Mouse (Mus musculus): ENCODE results near the gene Slc36a1.
A peak's percentile ranks its signal among the peaks of the same experiment; 100 is the strongest.

Slc36a1 gene

DNA sequence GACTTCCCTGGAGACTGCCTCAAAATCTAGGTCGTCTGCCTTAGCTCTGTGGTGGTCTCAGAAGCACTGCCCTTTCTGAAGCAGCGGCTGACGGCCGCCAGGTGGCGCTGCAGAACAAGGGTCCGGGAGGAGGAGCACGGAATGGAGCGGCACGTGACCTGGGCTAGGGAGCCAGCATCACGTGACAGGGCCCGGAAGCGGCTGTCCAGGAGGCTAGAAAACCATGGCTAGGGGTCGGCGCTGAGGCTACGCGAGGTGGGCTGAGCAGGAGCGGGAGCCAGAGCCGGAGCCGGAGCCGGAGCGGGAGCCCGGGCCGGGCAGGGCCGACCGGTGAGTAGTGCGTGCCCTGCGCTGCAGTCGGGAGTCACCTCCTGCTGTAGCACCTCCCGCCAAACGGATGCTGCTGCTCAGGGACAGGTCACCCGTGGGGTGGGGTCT, at the start of gene Slc36a1:
TSS of gene Slc36a1 (plus strand) at position 192 of the 438 bp plus-strand sequence.
- DNase-seq (ENCODE audit: low read depth), result peak; percentile 76

GRCm38 (mm10) chr11:55154398-55155069, 49.6 kb upstream of the Slc36a1 start:
- DNase-seq (ENCODE audit: low read depth), result no peak

DNA sequence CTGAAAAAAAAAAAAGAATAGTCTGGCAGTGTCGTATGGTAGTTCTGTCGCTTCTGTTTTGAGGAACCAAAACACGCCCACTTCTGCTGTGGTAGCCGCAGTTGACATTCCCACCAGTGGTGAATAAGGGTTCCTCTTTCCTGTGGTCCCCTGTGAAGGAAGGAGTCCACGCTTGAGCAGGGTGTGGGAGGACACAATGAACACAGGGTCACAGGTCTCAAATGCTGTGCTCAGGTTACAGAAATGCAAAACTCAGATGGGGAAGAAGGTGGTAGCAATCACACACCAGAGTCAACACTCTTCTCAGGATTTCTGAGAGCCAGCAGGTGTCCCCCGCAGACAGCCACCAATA, 49.1 kb upstream of the Slc36a1 start:
- DNase-seq (ENCODE audit: low read depth), result no peak

DNA sequence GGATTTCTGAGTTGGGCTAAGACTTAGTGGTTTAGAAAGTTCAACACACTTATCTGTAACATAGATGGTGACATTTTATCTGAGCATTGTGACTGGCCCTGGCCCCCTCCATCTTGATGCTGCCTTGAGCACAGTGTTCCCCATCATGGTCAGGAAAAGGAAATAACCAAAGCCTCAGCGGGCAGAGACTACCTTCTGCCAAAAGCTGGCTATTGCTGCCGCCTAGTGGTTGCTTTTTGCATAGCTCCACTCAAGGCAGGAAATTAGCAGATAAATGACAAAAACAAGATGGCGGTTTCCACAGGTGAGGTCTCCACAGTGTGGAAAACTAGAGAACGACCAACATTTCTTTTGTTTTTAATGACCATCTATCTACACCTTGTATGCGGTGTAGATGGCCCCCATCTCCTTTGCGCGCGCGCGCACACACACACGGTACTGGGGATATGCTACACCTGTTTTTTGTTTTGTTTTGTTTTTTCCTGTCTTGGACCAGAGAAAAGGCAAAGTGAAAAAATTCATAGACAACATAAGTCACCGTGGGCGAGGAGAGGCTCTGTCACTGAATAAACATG, 45.3 kb upstream of the Slc36a1 start:
- peak; percentile 56 for DNase-seq (ENCODE audit: low read depth)

DNA sequence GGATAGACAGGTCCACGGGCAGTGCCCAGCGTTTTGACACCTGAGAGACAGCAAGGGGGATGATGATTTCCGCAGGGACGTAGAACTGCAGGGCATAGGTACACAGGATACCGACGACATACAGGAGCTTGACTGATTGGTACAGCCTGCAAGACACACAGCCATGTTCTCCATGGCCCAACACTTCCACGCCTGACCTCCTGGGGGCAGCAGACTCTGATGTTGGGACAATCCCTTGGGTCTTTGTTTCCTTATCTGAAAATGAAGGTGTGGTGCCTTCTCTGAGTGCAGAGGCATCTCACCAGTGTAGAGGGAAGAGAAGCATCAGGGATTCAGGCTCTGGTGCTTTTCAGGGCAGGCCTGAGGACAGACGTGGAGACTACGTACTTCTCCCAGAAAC, 41.5 kb upstream of the Slc36a1 start:
- no peak for DNase-seq (ENCODE audit: low read depth)

GRCm38 (mm10) chr11:55164723-55165122, 39.4 kb upstream of the Slc36a1 start:
- DNase-seq (ENCODE audit: low read depth), result no peak

DNA sequence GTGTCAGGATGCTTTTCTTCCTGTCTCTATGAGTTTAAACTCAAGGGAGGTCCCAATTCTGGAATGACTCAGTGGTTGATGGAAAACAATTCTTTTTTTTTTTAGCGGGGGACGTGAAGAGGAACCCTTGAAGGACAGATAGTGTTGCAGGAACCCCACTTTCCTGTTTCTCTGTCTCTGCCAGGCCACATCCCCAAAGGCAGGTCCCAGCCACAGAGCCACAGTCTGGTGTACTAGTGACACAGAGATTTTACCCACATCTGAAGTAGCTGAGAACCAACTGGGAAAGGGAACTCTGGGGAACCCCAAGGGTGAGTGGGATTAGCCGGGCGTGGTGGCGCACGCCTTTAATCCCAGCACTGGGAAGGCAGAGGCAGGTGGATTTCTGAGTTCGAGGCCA, 38.4 kb upstream of the Slc36a1 start:
- no peak for DNase-seq (ENCODE audit: low read depth)

DNA sequence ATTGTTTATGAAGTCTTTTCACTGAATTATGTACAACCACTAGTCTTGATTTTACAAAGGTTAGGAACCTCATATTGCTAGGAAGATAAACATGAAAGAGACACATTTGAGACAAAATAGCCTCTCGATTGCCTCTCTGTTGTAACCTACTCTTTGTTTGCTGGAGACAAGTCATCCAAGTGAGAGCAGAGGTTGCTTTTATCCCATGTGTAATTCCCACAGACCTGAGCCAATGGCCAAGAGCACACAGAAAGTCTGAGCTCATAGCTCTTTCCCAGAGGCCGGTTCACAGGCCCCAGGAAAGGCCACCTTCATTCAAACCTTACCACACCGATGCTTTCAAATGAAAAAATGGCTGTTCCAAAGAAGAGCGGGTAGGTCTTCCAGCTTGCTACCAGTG, 35.6 kb upstream of the Slc36a1 start:
- no peak for DNase-seq (ENCODE audit: low read depth)

- no peak for DNase-seq (ENCODE audit: low read depth)
Observed at GRCm38 (mm10) chr11:55168914-55169313, 35.2 kb upstream of the Slc36a1 start.

- DNase-seq (ENCODE audit: low read depth), result no peak
Observed at GRCm38 (mm10) chr11:55170501-55170900, 33.6 kb upstream of the Slc36a1 start.

DNA sequence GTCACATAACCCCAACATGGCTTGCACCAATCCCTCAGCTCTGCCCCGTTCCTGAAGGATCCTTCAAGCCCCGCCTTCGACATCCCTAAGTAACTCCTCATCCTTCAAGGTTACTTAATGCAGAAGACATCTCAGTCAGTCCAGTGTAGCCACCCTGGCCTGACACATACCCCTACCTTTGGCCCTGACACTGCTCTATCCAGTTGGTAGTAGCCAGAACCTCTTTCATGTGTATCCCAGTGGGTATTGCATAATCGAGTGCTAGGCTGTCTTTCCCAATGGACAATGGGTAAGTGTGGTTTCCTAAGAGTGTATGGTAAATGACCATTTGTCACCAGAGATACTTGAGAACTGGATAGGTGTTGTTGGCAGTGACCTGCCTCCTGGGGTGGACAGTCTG, 25.3 kb upstream of the Slc36a1 start:
- DNase-seq (ENCODE audit: low read depth), result no peak

- DNase-seq (ENCODE audit: low read depth), result no peak
Observed at GRCm38 (mm10) chr11:55179856-55180255, 24.3 kb upstream of the Slc36a1 start.

- DNase-seq (ENCODE audit: low read depth), result no peak
Observed at GRCm38 (mm10) chr11:55183124-55183523, 21.0 kb upstream of the Slc36a1 start.

DNA sequence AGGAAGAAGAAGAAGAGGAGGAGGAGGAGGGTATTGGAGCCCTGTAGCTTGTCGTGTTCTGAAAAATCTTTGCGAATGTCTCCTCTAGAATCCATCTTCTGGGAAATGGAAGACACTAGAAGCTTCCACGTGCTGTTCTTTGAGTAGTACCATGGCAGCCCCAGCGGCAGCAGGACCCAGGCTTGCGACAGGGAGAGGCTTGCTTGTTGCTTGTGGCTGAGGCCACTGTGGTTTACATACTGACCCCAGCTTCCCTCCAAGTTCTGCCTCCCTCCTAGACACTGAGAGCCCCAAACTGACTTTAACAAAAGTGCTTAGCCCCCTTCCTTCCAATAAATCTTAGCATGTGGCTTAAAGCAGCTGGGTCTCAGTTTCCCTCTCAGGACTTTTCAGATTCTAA, 19.9 kb upstream of the Slc36a1 start:
- no peak for DNase-seq (ENCODE audit: low read depth)

DNA sequence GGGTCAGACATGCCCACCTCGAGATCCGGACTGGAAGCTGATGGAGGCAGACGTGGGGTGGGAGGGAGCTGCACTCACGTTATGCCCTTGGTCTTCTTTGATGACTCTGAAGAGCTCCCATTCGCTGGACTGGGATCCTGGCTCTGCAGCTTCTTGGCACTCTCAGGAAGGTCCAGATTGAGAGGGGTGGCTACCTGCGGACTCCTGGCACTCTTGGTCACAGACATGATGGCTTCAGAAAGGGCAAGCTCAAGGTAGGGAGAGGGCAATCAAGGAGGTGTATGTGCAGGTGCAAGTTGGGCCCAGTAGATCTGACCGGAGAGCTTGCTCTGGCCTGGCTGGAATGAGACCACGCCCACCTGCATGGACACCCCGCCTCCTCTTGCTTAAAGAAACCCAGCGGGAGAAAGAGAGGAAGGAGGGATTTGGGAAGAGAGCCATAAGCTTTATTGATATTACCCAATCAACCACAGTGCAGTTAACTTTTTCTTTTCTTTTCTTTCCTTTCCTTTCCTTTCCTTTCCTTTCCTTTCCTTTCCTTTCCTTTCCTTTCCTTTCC, 19.3 kb upstream of the Slc36a1 start, which contains the start of gene Slc36a2:
TSS of gene Slc36a2 (minus strand) at position 345 of the 559 bp plus-strand sequence.
- no peak for DNase-seq (ENCODE audit: low read depth)

DNA sequence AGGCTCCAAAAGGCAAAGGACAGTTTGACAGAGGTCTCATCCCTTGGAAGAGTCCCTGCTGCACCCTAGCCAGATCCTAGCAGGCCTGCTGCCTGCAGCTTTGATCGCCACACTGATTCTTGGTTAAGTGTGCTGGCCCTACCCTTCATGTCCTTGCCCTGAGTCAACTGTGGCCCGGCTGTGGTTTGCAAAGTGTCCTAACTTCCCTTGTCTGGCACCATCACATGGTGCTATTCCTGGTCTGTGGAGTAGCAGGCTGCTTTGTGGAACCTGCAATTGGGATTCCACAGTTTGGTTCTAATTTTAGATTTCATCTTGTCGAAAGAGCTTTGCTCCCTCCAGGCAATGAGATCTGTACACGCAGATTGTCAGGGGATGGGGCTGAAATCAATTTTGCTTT, 16.9 kb upstream of the Slc36a1 start:
- DNase-seq (ENCODE audit: low read depth), result no peak

DNA sequence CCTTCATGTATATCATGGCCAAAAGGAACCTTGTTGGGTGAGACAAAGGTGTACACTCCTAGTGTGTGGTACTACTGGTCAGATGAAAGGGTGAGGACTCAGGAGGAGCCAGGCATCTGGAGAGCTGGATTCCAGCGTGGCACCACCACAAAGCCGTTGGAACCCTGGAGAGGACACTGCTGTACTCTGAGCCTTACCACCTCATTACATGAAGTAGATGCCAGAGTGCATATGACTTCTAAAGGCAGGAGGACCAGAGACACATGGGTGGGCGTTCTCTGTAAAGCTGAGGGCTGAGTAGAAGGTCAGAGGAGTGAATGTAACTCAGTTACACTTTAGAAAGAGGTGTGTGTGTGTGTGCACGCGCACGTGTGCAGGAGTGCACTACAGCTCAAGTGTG, 16.4 kb upstream of the Slc36a1 start:
- no peak for DNase-seq (ENCODE audit: low read depth)

DNA sequence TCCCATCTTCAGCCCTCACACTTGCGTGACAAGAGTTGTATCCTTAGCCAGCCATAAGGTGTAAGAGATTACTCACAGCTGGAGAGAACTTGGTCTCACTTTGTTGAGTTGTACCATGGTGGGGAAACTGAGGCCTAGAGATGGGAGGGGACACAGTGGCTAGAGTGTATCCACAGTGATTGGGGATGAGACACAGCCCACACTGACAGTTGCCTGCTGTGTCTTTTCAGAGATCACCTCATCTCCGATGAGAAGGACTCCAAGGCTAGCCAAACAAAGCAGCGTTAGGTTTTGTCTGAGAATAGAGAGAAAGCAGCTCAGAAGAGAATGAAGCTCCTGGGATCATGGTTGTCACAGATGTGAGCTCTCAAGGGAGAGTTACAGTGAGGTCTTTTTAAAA, 13.9 kb upstream of the Slc36a1 start:
- DNase-seq (ENCODE audit: low read depth), result no peak

DNA sequence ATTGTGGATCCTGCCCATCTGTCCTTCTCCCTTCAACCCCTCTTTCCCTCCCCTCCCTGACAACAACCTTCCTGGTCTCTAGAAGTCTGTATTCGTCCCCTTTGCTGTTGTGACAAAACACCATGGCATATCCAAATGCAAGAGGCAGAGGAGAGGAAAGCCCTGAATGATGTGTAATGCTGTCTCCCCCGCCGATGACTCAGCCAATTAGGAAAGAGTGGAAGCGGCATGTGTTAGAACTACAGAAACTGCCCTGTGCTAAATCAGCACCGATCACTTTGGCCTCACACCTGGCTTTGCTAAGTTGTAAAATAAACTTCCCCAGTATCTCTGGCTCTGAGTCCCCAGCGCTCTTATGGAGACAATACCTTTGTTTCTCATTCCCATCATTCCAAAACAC, 7.1 kb upstream of the Slc36a1 start:
- DNase-seq (ENCODE audit: low read depth), result no peak

DNA sequence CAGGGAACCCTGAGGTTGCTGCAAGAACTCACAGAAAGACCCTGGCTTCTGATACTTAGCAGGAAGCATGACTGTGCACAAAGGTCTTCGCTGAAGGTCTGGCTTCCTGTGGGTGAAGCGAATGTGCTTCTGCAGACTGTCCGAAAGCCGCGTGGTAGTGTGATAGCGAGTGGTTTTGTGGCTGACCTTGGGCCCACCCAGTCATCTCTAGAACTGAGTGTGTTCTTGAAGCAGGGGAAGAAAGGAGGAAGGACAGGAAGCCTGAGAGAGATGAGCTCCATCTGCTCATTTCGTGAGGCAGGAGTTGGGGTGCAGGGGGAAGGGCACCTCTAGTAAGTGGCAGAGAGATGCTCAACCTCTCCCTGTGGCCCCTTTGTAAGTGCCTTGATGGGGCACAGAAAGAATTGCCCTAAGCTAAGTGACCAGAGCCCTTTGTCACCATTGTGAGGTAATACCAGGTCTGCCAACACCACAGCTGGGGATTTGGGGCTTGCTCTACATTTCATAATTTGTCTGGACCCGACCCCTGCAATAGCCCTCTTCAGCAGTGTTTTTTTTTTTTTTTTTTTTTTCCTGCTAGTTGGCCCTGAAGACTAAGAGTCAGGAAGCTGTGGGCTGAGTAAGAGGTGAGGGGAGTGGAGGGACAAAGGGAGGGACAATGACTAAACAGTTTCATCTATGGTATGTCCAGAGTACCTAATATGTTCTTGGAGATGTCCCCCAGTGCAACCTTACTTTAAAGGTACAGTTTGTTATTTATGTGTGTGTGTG, 6.2 kb upstream of the Slc36a1 start:
- no peak for DNase-seq (ENCODE audit: low read depth)

DNA sequence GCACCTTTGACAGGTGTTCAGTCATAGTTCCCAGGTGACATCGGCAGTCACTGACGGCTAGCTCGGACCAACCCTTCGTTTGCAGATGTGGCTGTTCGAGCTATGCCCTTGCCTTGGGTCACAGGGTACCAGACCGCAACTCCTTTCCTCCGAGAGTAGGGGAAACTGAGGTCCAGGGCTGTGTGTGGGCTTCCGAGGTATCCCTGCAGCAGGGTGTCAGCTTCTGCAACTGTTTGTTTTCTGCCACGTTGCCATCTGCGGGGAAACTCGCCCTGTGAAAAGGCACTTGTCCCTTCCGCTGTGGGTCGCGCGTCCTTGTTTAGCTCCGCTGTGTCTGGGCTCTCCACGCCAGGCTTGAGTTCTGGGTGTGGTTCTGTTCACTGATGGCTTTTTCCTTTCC, 452 bp downstream of the Slc36a1 start:
- no peak for DNase-seq (ENCODE audit: low read depth)

GRCm38 (mm10) chr11:55208001-55208690, 4.0 kb downstream of the Slc36a1 start:
- DNase-seq (ENCODE audit: low read depth), result no peak

Data from fibroblast of lung, adult 2 months (primary cell).